Mouse (Mus musculus): Measurements from ENCODE around the gene Slc4a8. TPM values are rescaled to one million over a fixed set of nuclear protein-coding genes. Genes with fewer than 3 reads are reported as not detected.

Slc4a8 gene
- polyA plus RNA-seq, 1 experiment from 2014 or later: 5.0 TPM

- peak overlapping the region; percentile 81 for H3K9ac ChIP-seq
- WGBS: under 1% methylated on average over 26 of the region's 69 CpGs
- H3K27ac ChIP-seq: no peak overlapping the region
- H3K4me3 ChIP-seq: peak overlapping the region; percentile 78
- peaks cover 43% of the 10 kb centered on the region for H3K27me3 ChIP-seq
- no peak for ATAC-seq (ENCODE audit: insufficient number of reproducible peaks, insufficient read depth, low FRiP score, low TSS enrichment, low read depth)
- H3K9me3 ChIP-seq: no peaks in the 10 kb centered on the region
- peak overlapping the region; percentile 93 for H3K4me2 ChIP-seq
- peaks cover 26% of the 10 kb centered on the region for H3K4me1 ChIP-seq
- H3K36me3 ChIP-seq: no peaks in the 10 kb centered on the region
Observed at GRCm38 (mm10) chr15:100870775-100871106, 109.2 kb downstream of the Slc4a8 start.

- H3K27ac ChIP-seq: no peak overlapping the region
- H3K4me1 ChIP-seq: peaks cover 26% of the 10 kb centered on the region
- H3K36me3 ChIP-seq: no peaks in the 10 kb centered on the region
- H3K27me3 ChIP-seq: peaks cover 43% of the 10 kb centered on the region
- no peak for ATAC-seq (ENCODE audit: insufficient number of reproducible peaks, insufficient read depth, low FRiP score, low TSS enrichment, low read depth)
- WGBS: 1% methylated on average over 51 of the region's 53 CpGs
- H3K4me3 ChIP-seq: peak overlapping the region; percentile 78
- no peaks in the 10 kb centered on the region for H3K9me3 ChIP-seq
- H3K4me2 ChIP-seq: peak overlapping the region; percentile 93
- H3K9ac ChIP-seq: peak overlapping the region; percentile 81
Observed at GRCm38 (mm10) chr15:100871107-100872011, 109.8 kb downstream of the Slc4a8 start.

DNA sequence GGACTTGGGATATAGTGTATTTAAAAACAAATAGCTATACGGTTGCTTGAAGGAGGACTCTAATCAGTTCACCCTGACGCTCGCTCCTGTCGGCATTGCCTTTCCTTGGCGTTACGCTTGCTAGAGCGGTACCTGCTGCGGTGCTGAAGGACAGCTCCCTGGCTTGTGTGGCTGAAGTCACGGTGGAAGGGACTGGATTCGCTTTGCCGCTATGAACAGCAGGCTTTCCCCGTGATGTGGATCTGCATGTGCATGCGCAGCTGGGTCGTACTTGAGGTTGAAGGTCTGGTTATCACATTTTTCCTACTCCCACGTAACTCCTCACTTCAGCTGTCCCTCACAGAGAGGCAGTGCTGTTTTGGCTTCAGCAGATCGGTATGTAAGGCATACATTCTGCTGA, 111.6 kb downstream of the Slc4a8 start:
- no peak overlapping the region for H3K4me3 ChIP-seq
- H3K9ac ChIP-seq: no peak overlapping the region
- peaks cover 26% of the 10 kb centered on the region for H3K4me1 ChIP-seq
- no peaks in the 10 kb centered on the region for H3K9me3 ChIP-seq
- no peaks in the 10 kb centered on the region for H3K36me3 ChIP-seq
- whole genome bisulfite sequencing: 3% methylated on average over 16 of the region's 16 CpGs
- peaks cover 43% of the 10 kb centered on the region for H3K27me3 ChIP-seq
- H3K4me2 ChIP-seq: peak overlapping the region; percentile 20
- H3K27ac ChIP-seq: no peak overlapping the region
- ATAC-seq (ENCODE audit: insufficient number of reproducible peaks, insufficient read depth, low FRiP score, low TSS enrichment, low read depth): no peak

Other genes with a start within 250 kb of the Slc4a8 start
- gene Tfcp2, start 209.7 kb upstream of the Slc4a8 start, polyA plus RNA-seq (2015; fragmentation: Nextera tagmentation; extraction: Ambion mirVana): 26.4 and 32.5 TPM in 2 replicates
- gene Pou6f1, start 161.8 kb upstream of the Slc4a8 start, polyA plus RNA-seq (2015; fragmentation: Nextera tagmentation; extraction: Ambion mirVana): 14.4 and 18.2 TPM in 2 replicates
- 155 and 159 TPM in 2 replicates for gene Dazap2, start 146.4 kb upstream of the Slc4a8 start, polyA plus RNA-seq (2015; fragmentation: Nextera tagmentation; extraction: Ambion mirVana)
- 9.2 and 10.1 TPM in 2 replicates for gene Smagp, start 124.8 kb upstream of the Slc4a8 start, polyA plus RNA-seq (2015; fragmentation: Nextera tagmentation; extraction: Ambion mirVana)
- gene Bin2, start 92.2 kb upstream of the Slc4a8 start, polyA plus RNA-seq (2015; fragmentation: Nextera tagmentation; extraction: Ambion mirVana): 2.1 and 4.7 TPM in 2 replicates
- gene Cela1, start 73.8 kb upstream of the Slc4a8 start, polyA plus RNA-seq (2015; fragmentation: Nextera tagmentation; extraction: Ambion mirVana): 1.5 and 2.1 TPM in 2 replicates
- 1.1 and 1.3 TPM in 2 replicates for gene Galnt6, start 32.4 kb upstream of the Slc4a8 start, polyA plus RNA-seq (2015; fragmentation: Nextera tagmentation; extraction: Ambion mirVana)
- gene Scn8a, start 108.1 kb downstream of the Slc4a8 start, polyA plus RNA-seq (2015; fragmentation: Nextera tagmentation; extraction: Ambion mirVana): 8.2 and 8.6 TPM in 2 replicates

Measured in embryonic facial prominence, embryonic 13.5 days (tissue).